Mouse (Mus musculus) ES-Bruce4 (cell line): ENCODE measurements at regions not wholly inside any gene's neighbourhood (a gene's known extent, or its start where the extent isn't known, plus 50 kb on each side); places are given as distances from the start of the nearest gene placed in this dataset.

Experiments
- H3K27ac ChIP-seq: 2 replicates; pipeline ENCODE4 v1.5.1; 2012; ENCODE audit warnings: low read length, inconsistent platforms; ENCODE audit not compliant: insufficient read depth
- H3K27me3 ChIP-seq: 2 replicates; pipeline ENCODE4 v1.6.1; 2012; ENCODE audit warnings: mild to moderate bottlenecking, low read length, inconsistent platforms; ENCODE audit not compliant: control insufficient read depth, poor library complexity, insufficient read depth, severe bottlenecking
- H3K36me3 ChIP-seq: 2 replicates; pipeline ENCODE4 v1.6.1; 2012; ENCODE audit warnings: inconsistent platforms, mild to moderate bottlenecking, low read length, moderate library complexity; ENCODE audit not compliant: control insufficient read depth, poor library complexity, insufficient read depth, severe bottlenecking
- H3K4me1 ChIP-seq: one replicate; pipeline ENCODE4 v1.8.1; 2011; ENCODE audit warnings: low read length; ENCODE audit not compliant: control insufficient read depth, insufficient read depth
- H3K4me3 ChIP-seq: 2 replicates; pipeline ENCODE4 v1.5.1; 2011; ENCODE audit warnings: low read depth, mild to moderate bottlenecking, low read length
- H3K9ac ChIP-seq: 2 replicates; pipeline ENCODE4 v1.6.1; 2012; ENCODE audit warnings: low read depth, mild to moderate bottlenecking, inconsistent platforms; ENCODE audit not compliant: poor library complexity, severe bottlenecking
- H3K9me3 ChIP-seq: replicated peaks from 2 replicates; pipeline ENCODE4 v1.6.1; 2012; ENCODE audit warnings: mild to moderate bottlenecking, low read length, inconsistent platforms; ENCODE audit not compliant: control insufficient read depth, poor library complexity, insufficient read depth, severe bottlenecking
- CTCF ChIP-seq: IDR thresholded peaks from one replicate; pipeline ENCODE4 v1.8.1; 2011; ENCODE audit warnings: low read depth, low read length
- EP300 ChIP-seq: IDR thresholded peaks from 2 replicates; pipeline ENCODE4 v1.6.1; 2011; ENCODE audit warnings: low read depth, low read length; ENCODE audit not compliant: insufficient read depth
- POLR2A ChIP-seq: IDR thresholded peaks from one replicate; pipeline ENCODE4 v1.8.1; 2011; ENCODE audit warnings: low read length; ENCODE audit not compliant: insufficient read depth

DNA sequence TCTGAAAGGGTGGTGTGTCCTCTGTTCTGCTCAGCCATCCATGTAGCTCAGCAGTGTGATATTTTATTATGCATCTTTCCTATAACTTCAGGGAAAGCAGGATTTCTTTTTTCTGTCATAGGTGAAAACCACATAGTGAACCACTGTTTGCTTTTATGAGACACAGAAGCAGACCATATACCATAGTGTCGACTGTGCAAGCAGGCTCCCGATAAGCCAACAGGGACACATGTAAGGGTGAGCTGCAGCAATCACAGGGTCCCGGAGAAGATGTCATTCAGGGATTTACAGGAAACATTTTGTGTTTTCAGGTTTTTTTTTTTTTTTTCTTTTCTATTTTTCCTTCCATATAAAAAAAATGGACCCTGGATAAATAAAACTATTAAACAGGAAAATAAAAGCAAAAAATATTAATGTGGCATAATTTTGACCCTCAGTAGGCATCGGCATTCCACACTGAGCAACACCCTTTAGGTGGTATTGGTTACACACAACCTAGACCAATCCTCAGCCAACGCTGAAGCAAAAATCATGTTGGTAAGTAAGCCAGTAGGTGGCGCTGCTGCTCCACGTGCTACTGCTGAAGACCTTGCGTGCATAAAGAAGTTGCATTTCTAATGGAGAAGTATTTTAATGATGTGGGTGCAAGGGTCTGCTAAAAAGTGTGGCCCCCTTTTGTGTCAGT is 146.7 kb upstream of the C9orf72 start:
- Histone ChIP-seq H3K36me3 (no peaks in the 10 kb centered on the region), H3K9ac (no peak overlapping the region), H3K4me3 (no peak overlapping the region), H3K27me3 (no peaks in the 10 kb centered on the region), H3K9me3 (peaks cover 14% of the 10 kb centered on the region), H3K27ac (no peak overlapping the region), H3K4me1 (no peaks in the 10 kb centered on the region)
- TF ChIP-seq CTCF, result peak; percentile 92
- no peak for TF ChIP-seq EP300
- TF ChIP-seq POLR2A, result no peak

DNA sequence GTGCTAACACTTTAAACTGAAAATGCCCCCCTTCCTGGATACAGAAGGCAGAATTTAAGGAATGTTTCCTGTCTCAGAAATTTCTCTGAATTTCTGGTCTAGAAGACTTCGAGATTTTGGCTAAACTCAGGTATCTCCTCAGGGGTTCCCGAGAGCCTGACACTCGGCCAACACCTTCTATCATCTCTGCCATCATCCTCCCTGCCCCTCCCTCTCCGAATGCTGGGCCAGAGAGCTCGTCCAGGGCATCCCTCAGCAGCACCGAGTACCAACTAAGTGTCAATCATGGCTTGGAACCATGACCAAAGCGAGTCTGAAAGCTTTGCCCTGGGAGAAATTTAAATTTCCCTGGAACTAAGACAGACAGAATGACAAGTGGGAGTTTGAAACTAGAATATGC is 138.2 kb upstream of the C9orf72 start:
- Histone ChIP-seq H3K27ac (no peak overlapping the region), H3K27me3 (no peaks in the 10 kb centered on the region), H3K9ac (no peak overlapping the region), H3K9me3 (no peaks in the 10 kb centered on the region), H3K4me3 (no peak overlapping the region), H3K36me3 (no peaks in the 10 kb centered on the region), H3K4me1 (no peaks in the 10 kb centered on the region)
- TF ChIP-seq POLR2A (no peak), EP300 (no peak), CTCF (no peak)

DNA sequence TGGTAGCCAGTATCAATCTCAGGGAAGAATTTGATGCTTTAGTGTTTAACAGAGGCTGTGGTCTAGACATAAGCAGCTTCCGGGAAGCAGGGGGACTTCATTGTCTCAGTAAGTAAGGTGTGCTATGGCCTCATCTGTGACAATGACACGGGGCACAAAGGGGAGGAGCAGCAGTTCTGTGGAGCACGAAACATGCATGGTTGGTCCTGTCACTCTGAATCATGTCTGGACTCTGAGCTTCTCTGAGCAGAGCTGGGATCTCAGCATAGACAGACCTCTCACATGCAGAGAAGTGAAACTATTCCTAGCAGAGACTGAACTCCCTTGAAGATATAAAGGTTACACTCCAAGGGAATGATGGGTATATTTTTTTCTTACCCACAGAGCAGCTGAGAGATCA is 136.2 kb upstream of the C9orf72 start:
- H3K9ac ChIP-seq, result no peak overlapping the region
- no peaks in the 10 kb centered on the region for H3K9me3 ChIP-seq
- H3K27ac ChIP-seq, result no peak overlapping the region
- no peaks in the 10 kb centered on the region for H3K27me3 ChIP-seq
- TF ChIP-seq EP300, result no peak
- H3K4me1 ChIP-seq, result no peaks in the 10 kb centered on the region
- H3K36me3 ChIP-seq, result no peaks in the 10 kb centered on the region
- H3K4me3 ChIP-seq, result no peak overlapping the region

DNA sequence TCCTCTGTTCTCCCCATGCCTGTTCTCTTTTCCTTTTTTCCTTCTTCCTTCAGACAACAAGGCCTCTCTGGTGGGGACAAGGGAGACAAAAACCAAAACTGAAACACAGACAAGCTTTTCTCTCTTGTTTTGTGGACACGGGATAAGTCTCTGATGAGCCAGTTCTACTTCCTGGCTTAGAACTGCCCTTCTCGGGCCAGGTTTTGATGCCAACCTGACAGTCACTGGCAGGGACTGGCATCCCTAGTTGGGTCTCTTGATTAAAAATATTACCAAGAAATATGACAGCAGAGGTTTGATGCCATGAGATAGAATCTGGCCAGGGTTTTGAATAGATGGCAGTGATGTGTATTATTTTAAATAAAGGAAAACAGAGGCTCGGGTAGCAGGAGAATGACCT is 133.4 kb upstream of the C9orf72 start:
- Histone ChIP-seq H3K9me3 (no peaks in the 10 kb centered on the region), H3K9ac (no peak overlapping the region), H3K4me1 (no peaks in the 10 kb centered on the region), H3K4me3 (no peak overlapping the region), H3K27me3 (no peaks in the 10 kb centered on the region), H3K27ac (no peak overlapping the region), H3K36me3 (no peaks in the 10 kb centered on the region)
- no peak for TF ChIP-seq CTCF
- TF ChIP-seq POLR2A, result no peak
- TF ChIP-seq EP300, result no peak

DNA sequence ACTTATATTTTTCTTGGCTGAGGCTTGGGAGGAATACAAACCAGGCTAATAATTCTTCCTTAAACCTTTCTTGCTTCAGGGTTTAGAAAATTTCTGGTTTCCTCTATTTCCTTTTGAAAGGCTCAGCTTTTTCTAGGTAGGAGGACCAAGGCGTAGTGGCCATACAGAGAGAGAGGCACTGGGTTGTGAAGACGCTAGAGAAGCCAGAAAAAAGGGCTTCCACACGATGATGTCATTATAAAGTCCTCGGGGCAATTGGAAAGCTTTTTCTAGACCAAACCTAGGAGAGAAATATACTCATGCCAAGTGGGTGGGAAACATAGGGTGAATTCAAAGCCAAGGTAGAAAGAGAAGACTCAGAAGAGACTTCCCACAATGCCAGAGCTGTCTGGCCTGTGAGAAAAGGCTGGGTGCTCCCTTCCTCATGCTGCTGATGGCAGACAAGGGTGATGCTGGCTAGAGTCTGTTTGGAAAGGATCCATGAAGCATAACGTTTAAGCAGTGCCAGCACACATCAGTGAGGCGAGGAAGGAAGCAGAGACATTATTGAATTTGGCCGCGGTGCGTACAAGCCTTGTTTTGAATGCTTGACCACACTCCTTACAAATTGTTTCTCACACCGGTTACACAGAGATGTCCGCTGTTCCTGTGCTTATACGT is 131.1 kb upstream of the C9orf72 start:
- Histone ChIP-seq H3K9me3 (no peaks in the 10 kb centered on the region), H3K4me1 (no peaks in the 10 kb centered on the region), H3K36me3 (no peaks in the 10 kb centered on the region), H3K27me3 (no peaks in the 10 kb centered on the region), H3K4me3 (no peak overlapping the region), H3K27ac (no peak overlapping the region), H3K9ac (no peak overlapping the region)
- no peak for TF ChIP-seq CTCF

DNA sequence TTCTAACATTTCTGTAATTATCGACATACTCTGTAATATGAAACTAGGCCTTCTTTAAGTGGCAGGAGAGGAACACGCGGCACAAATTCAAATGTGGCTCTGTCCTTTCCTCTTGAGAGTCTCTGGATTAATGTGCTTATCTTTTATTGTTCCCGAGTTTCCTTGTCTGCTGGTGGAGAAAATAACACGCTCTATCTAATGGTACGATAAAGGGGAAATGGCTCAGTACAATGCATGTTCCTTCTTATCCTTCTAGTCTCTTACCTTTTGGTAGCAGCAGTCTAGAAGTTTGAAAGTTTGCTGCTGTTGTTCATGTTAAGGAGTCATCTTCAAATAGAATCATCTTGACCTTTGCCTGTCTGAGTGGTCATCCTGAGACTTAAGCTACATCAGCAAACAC is 130.1 kb upstream of the C9orf72 start:
- Histone ChIP-seq H3K9me3 (no peaks in the 10 kb centered on the region), H3K27ac (no peak overlapping the region), H3K4me1 (no peaks in the 10 kb centered on the region), H3K36me3 (no peaks in the 10 kb centered on the region), H3K4me3 (no peak overlapping the region), H3K27me3 (no peaks in the 10 kb centered on the region), H3K9ac (no peak overlapping the region)
- TF ChIP-seq CTCF (no peak), EP300 (no peak), POLR2A (no peak)
